Mouse (Mus musculus): ENCODE measurements around the gene Sema3b. TPM values are rescaled to one million over a fixed set of nuclear protein-coding genes. Genes with fewer than 3 reads are reported as not detected.

Gene Sema3b
- polyA plus RNA-seq, 1 experiment from 2014 or later: 12.5 TPM

GRCm38 (mm10) chr9:107620954-107621353 lies 11.9 kb upstream of the Sema3b start:
- H3K9me3 ChIP-seq (ENCODE audit: control insufficient read depth, low read length): no peaks in the 10 kb centered on the region
- peaks cover 36% of the 10 kb centered on the region for H3K4me1 ChIP-seq (replicated peaks; ENCODE audit: control insufficient read depth, insufficient read depth, low read length)
- H3K27ac ChIP-seq (ENCODE audit: low read length): 0 out of 2 replicates have a peak overlapping the region, but pooled peaks have one; percentile 19
- no peak overlapping the region for H3K9ac ChIP-seq (ENCODE audit: low read length)
- H3K4me3 ChIP-seq (ENCODE audit: low read length): no peak overlapping the region
- ATAC-seq (ENCODE audit: low read depth): no peak
- peaks cover 35% of the 10 kb centered on the region for H3K36me3 ChIP-seq (ENCODE audit: control insufficient read depth, insufficient read depth, low read length)
- no peak overlapping the region for H3K4me2 ChIP-seq (ENCODE audit: low read depth, low read length)
- no peaks in the 10 kb centered on the region for H3K27me3 ChIP-seq (ENCODE audit: control insufficient read depth, insufficient read depth, low read depth, low read length)

GRCm38 (mm10) chr9:107619546-107619879 lies 10.5 kb upstream of the Sema3b start:
- Histone ChIP-seq H3K9ac (ENCODE audit: low read length) (no peak overlapping the region), H3K4me2 (ENCODE audit: low read depth, low read length) (no peak overlapping the region), H3K9me3 (ENCODE audit: control insufficient read depth, low read length) (no peaks in the 10 kb centered on the region), H3K27me3 (ENCODE audit: control insufficient read depth, insufficient read depth, low read depth, low read length) (no peaks in the 10 kb centered on the region), H3K4me1 (replicated peaks; ENCODE audit: control insufficient read depth, insufficient read depth, low read length) (peaks cover 36% of the 10 kb centered on the region), H3K27ac (ENCODE audit: low read length) (peak overlapping the region; percentile 94), H3K36me3 (ENCODE audit: control insufficient read depth, insufficient read depth, low read length) (peaks cover 46% of the 10 kb centered on the region), H3K4me3 (ENCODE audit: low read length) (no peak overlapping the region)
- WGBS: 46% methylated on average over 13 of the region's 13 CpGs
- no peak for ATAC-seq (ENCODE audit: low read depth)

DNA sequence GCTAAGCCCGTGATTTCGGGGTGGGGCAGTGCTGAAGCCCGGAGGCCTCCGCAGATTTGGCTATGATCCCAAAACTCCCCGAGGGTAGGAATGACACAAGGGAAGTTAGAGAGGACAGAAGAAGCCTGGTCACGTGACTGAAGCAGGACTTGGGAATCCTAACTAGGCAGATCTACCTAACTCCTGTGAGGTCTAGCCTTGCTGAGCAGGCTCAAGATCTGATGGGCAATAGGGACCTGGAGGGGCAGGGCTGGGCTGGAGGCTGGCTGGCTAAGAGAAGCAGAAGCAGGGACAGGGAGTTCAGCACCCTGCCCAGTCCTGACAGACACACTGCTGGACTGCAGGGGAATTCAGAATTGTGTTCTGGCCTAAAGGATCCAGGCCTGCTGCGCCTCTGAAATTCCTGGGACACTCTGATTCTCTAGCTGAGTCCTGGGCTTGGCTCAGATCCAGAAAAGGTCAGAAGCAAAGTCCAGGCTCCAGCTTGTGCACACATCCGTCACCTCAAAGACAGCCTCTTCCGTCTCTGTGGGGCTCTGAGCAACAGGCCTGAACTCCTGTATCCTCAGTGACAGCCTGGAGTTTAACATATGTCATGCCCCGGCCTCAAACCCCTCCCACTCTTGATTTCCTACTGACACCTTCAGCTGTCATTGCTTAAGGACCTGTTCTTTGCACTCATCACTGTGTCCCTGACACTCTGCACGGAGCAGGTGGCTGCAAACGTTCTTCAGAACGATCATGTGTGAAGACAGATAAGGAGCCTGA lies 9.9 kb upstream of the Sema3b start:
- peak overlapping the region; percentile 53 for H3K9ac ChIP-seq (ENCODE audit: low read length)
- H3K36me3 ChIP-seq (ENCODE audit: control insufficient read depth, insufficient read depth, low read length): peaks cover 48% of the 10 kb centered on the region
- WGBS: 23% methylated on average over 13 of the region's 13 CpGs
- ATAC-seq (ENCODE audit: low read depth): peak; percentile 84
- 0 out of 2 replicates have a peak overlapping the region, but pooled peaks have one; percentile 7 for H3K4me2 ChIP-seq (ENCODE audit: low read depth, low read length)
- peak overlapping the region; percentile 94 for H3K27ac ChIP-seq (ENCODE audit: low read length)
- H3K27me3 ChIP-seq (ENCODE audit: control insufficient read depth, insufficient read depth, low read depth, low read length): no peaks in the 10 kb centered on the region
- H3K4me3 ChIP-seq (ENCODE audit: low read length): no peak overlapping the region
- H3K9me3 ChIP-seq (ENCODE audit: control insufficient read depth, low read length): no peaks in the 10 kb centered on the region
- peaks cover 30% of the 10 kb centered on the region for H3K4me1 ChIP-seq (replicated peaks; ENCODE audit: control insufficient read depth, insufficient read depth, low read length)

- Histone ChIP-seq H3K9ac (ENCODE audit: low read length) (no peak overlapping the region), H3K4me2 (ENCODE audit: low read depth, low read length) (no peak overlapping the region), H3K36me3 (ENCODE audit: control insufficient read depth, insufficient read depth, low read length) (peaks cover 48% of the 10 kb centered on the region), H3K27ac (ENCODE audit: low read length) (peak overlapping the region; percentile 94), H3K4me3 (ENCODE audit: low read length) (no peak overlapping the region), H3K27me3 (ENCODE audit: control insufficient read depth, insufficient read depth, low read depth, low read length) (no peaks in the 10 kb centered on the region), H3K9me3 (ENCODE audit: control insufficient read depth, low read length) (no peaks in the 10 kb centered on the region), H3K4me1 (replicated peaks; ENCODE audit: control insufficient read depth, insufficient read depth, low read length) (peaks cover 30% of the 10 kb centered on the region)
- ATAC-seq (ENCODE audit: low read depth): no peak
- WGBS: 84% methylated on average over 6 of the region's 6 CpGs
Observed at GRCm38 (mm10) chr9:107618098-107618497, 9.1 kb upstream of the Sema3b start.

DNA sequence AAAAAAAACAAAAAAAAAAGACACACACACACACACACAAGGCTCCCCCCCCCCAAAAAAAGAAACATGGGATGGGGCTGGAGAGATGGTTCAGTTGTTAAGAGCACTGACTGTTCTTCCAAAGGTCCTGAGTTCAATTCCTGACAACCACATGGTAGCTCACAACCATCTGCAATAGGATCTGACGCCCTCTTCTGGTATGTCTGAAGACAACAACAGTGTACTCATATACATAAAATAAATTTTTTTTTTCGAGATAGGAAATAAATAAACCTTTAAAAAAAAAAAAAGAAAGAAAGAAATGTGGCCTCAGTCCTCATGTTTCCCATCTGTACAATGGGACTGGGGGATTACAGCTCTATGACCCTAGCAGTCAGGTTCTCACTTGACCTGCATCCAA lies 8.4 kb upstream of the Sema3b start:
- Histone ChIP-seq H3K9ac (ENCODE audit: low read length) (no peak overlapping the region), H3K36me3 (ENCODE audit: control insufficient read depth, insufficient read depth, low read length) (peaks cover 46% of the 10 kb centered on the region), H3K9me3 (ENCODE audit: control insufficient read depth, low read length) (no peaks in the 10 kb centered on the region), H3K27ac (ENCODE audit: low read length) (no peak overlapping the region), H3K4me1 (replicated peaks; ENCODE audit: control insufficient read depth, insufficient read depth, low read length) (peaks cover 32% of the 10 kb centered on the region), H3K4me2 (ENCODE audit: low read depth, low read length) (no peak overlapping the region), H3K27me3 (ENCODE audit: control insufficient read depth, insufficient read depth, low read depth, low read length) (no peaks in the 10 kb centered on the region), H3K4me3 (ENCODE audit: low read length) (no peak overlapping the region)
- 76% methylated on average over 2 of the region's 2 CpGs for WGBS
- no peak for ATAC-seq (ENCODE audit: low read depth)

- peaks cover 38% of the 10 kb centered on the region for H3K4me1 ChIP-seq (replicated peaks; ENCODE audit: control insufficient read depth, insufficient read depth, low read length)
- no peak overlapping the region for H3K4me2 ChIP-seq (ENCODE audit: low read depth, low read length)
- H3K36me3 ChIP-seq (ENCODE audit: control insufficient read depth, insufficient read depth, low read length): peaks cover 41% of the 10 kb centered on the region
- H3K4me3 ChIP-seq (ENCODE audit: low read length): no peak overlapping the region
- H3K9me3 ChIP-seq (ENCODE audit: control insufficient read depth, low read length): no peaks in the 10 kb centered on the region
- no peak for ATAC-seq (ENCODE audit: low read depth)
- H3K27me3 ChIP-seq (ENCODE audit: control insufficient read depth, insufficient read depth, low read depth, low read length): no peaks in the 10 kb centered on the region
- no peak overlapping the region for H3K27ac ChIP-seq (ENCODE audit: low read length)
- H3K9ac ChIP-seq (ENCODE audit: low read length): no peak overlapping the region
- WGBS: 72% methylated on average over 4 of the region's 4 CpGs
Observed at GRCm38 (mm10) chr9:107615035-107615434, 6.0 kb upstream of the Sema3b start.

DNA sequence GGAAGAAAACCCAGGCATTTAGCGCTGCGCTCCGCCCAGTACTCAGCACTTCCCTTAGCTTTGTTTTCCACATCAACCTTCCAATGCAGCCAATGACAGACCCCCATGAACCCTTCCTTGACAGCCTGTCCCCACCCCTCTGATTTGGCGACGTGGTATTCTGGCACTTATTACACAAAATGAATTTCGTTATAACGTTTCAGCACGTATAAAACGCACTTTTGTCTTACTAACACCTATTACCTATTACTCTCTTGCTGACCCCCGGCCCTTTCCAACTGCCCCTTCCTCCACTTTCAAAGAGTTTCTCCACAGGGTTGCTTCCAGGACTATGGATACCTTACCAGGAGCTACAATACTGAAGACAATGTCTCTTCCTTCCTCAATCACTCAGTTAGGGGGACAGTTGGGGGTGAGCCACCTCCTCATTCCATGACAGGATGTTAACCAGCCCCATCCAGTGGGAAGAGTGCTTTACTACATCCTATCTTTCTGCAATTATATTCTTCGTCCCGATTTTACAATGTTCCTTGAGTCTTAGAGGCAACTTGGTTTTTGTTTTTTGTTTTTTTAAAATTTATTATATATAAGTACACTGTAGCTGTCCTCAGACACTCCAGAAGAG lies 4.0 kb upstream of the Sema3b start:
- Histone ChIP-seq H3K4me1 (replicated peaks; ENCODE audit: control insufficient read depth, insufficient read depth, low read length) (peaks cover 32% of the 10 kb centered on the region), H3K4me2 (ENCODE audit: low read depth, low read length) (peak overlapping the region; percentile 86), H3K27ac (ENCODE audit: low read length) (peak overlapping the region; percentile 94), H3K9me3 (ENCODE audit: control insufficient read depth, low read length) (no peaks in the 10 kb centered on the region), H3K9ac (ENCODE audit: low read length) (peak overlapping the region; percentile 73), H3K4me3 (ENCODE audit: low read length) (peak overlapping the region; percentile 48), H3K27me3 (ENCODE audit: control insufficient read depth, insufficient read depth, low read depth, low read length) (no peaks in the 10 kb centered on the region), H3K36me3 (ENCODE audit: control insufficient read depth, insufficient read depth, low read length) (peaks cover 30% of the 10 kb centered on the region)
- 5% methylated on average over 12 of the region's 12 CpGs for WGBS
- ATAC-seq (ENCODE audit: low read depth): peak; percentile 30; the same call in 1 of the 2 replicates

- peak overlapping the region; percentile 48 for H3K4me3 ChIP-seq (ENCODE audit: low read length)
- peak; percentile 95 for ATAC-seq (ENCODE audit: low read depth)
- H3K9ac ChIP-seq (ENCODE audit: low read length): peak overlapping the region; percentile 73
- H3K4me2 ChIP-seq (ENCODE audit: low read depth, low read length): peak overlapping the region; percentile 86
- 5% methylated on average over 31 of the region's 48 CpGs for WGBS
- peaks cover 25% of the 10 kb centered on the region for H3K36me3 ChIP-seq (ENCODE audit: control insufficient read depth, insufficient read depth, low read length)
- H3K27ac ChIP-seq (ENCODE audit: low read length): peak overlapping the region; percentile 94
- no peaks in the 10 kb centered on the region for H3K9me3 ChIP-seq (ENCODE audit: control insufficient read depth, low read length)
- no peaks in the 10 kb centered on the region for H3K27me3 ChIP-seq (ENCODE audit: control insufficient read depth, insufficient read depth, low read depth, low read length)
- peaks cover 33% of the 10 kb centered on the region for H3K4me1 ChIP-seq (replicated peaks; ENCODE audit: control insufficient read depth, insufficient read depth, low read length)
Observed at GRCm38 (mm10) chr9:107612191-107612944, 3.3 kb upstream of the Sema3b start.

All from lung, embryonic 16.5 days (tissue).